Mouse (Mus musculus): Measurements from ENCODE around the gene Gpank1. TPM values are rescaled to one million over a fixed set of nuclear protein-coding genes. Genes with fewer than 3 reads are reported as not detected.

Gpank1 gene
- polyA plus RNA-seq, 1 experiment, result 25.3 TPM

GRCm38 (mm10) chr17:35141971-35142370, 20.7 kb downstream of the Gpank1 start:
- no peak overlapping the region for H3K4me3 ChIP-seq (ENCODE audit: low read depth, low read length)
- H3K36me3 ChIP-seq (ENCODE audit: control insufficient read depth, insufficient read depth, low read length), result peaks cover 83% of the 10 kb centered on the region
- H3K4me1 ChIP-seq (ENCODE audit: control insufficient read depth, insufficient read depth, insufficient read length, low read length), result 0 out of 2 replicates have a peak, but pooled peaks cover 2% of the 10 kb centered on the region
- H3K27ac ChIP-seq (ENCODE audit: insufficient read depth, low read depth, low read length), result no peak overlapping the region
- no peaks in the 10 kb centered on the region for H3K27me3 ChIP-seq (ENCODE audit: control insufficient read depth, insufficient read depth, low read length)
- TF ChIP-seq CTCF (IDR thresholded peaks at IDR 0.05; ENCODE audit: extremely low read depth, insufficient read length, insufficient replicate concordance, low read depth, low read length) (no peak), POLR2A (IDR thresholded peaks at IDR 0.05; ENCODE audit: low read depth, low read length) (no peak)
- WGBS, result 83% methylated on average over 6 of the region's 6 CpGs

GRCm38 (mm10) chr17:35146139-35146538, 24.9 kb downstream of the Gpank1 start:
- no peak overlapping the region for H3K27ac ChIP-seq (ENCODE audit: insufficient read depth, low read depth, low read length)
- no peaks in the 10 kb centered on the region for H3K27me3 ChIP-seq (ENCODE audit: control insufficient read depth, insufficient read depth, low read length)
- H3K4me1 ChIP-seq (ENCODE audit: control insufficient read depth, insufficient read depth, insufficient read length, low read length), result no peaks in the 10 kb centered on the region
- TF ChIP-seq CTCF (IDR thresholded peaks at IDR 0.05; ENCODE audit: extremely low read depth, insufficient read length, insufficient replicate concordance, low read depth, low read length), result no peak
- WGBS, result 80% methylated on average over 5 of the region's 5 CpGs
- H3K36me3 ChIP-seq (ENCODE audit: control insufficient read depth, insufficient read depth, low read length), result peaks cover 90% of the 10 kb centered on the region
- no peak overlapping the region for H3K4me3 ChIP-seq (ENCODE audit: low read depth, low read length)

GRCm38 (mm10) chr17:35147348-35147747, 26.1 kb downstream of the Gpank1 start:
- WGBS, result 54% methylated on average over 3 of the region's 3 CpGs
- H3K27me3 ChIP-seq (ENCODE audit: control insufficient read depth, insufficient read depth, low read length), result no peaks in the 10 kb centered on the region
- peaks cover 89% of the 10 kb centered on the region for H3K36me3 ChIP-seq (ENCODE audit: control insufficient read depth, insufficient read depth, low read length)

GRCm38 (mm10) chr17:35147922-35148639, 26.8 kb downstream of the Gpank1 start:
- no peak for TF ChIP-seq POLR2A (IDR thresholded peaks at IDR 0.05; ENCODE audit: low read depth, low read length)
- no peak for TF ChIP-seq CTCF (IDR thresholded peaks at IDR 0.05; ENCODE audit: extremely low read depth, insufficient read length, insufficient replicate concordance, low read depth, low read length)
- Histone ChIP-seq H3K27ac (ENCODE audit: insufficient read depth, low read depth, low read length) (no peak overlapping the region), H3K4me3 (ENCODE audit: low read depth, low read length) (no peak overlapping the region), H3K36me3 (ENCODE audit: control insufficient read depth, insufficient read depth, low read length) (peaks cover 89% of the 10 kb centered on the region), H3K27me3 (ENCODE audit: control insufficient read depth, insufficient read depth, low read length) (no peaks in the 10 kb centered on the region), H3K4me1 (ENCODE audit: control insufficient read depth, insufficient read depth, insufficient read length, low read length) (no peaks in the 10 kb centered on the region)
- 62% methylated on average over 5 of the region's 5 CpGs for WGBS

More at GRCm38 (mm10) chr17:35147348-35147747, 26.1 kb downstream of the Gpank1 start:
- Histone ChIP-seq H3K4me1 (ENCODE audit: control insufficient read depth, insufficient read depth, insufficient read length, low read length) (no peaks in the 10 kb centered on the region), H3K27ac (ENCODE audit: insufficient read depth, low read depth, low read length) (no peak overlapping the region), H3K4me3 (ENCODE audit: low read depth, low read length) (no peak overlapping the region)
- TF ChIP-seq CTCF (IDR thresholded peaks at IDR 0.05; ENCODE audit: extremely low read depth, insufficient read length, insufficient replicate concordance, low read depth, low read length) (no peak), POLR2A (IDR thresholded peaks at IDR 0.05; ENCODE audit: low read depth, low read length) (no peak)

- H3K4me1 ChIP-seq (ENCODE audit: control insufficient read depth, insufficient read depth, insufficient read length, low read length), result no peaks in the 10 kb centered on the region
- H3K4me3 ChIP-seq (ENCODE audit: low read depth, low read length), result no peak overlapping the region
- WGBS, result 76% methylated on average over 4 of the region's 4 CpGs
- no peak overlapping the region for H3K27ac ChIP-seq (ENCODE audit: insufficient read depth, low read depth, low read length)
- H3K27me3 ChIP-seq (ENCODE audit: control insufficient read depth, insufficient read depth, low read length), result no peaks in the 10 kb centered on the region
- peaks cover 91% of the 10 kb centered on the region for H3K36me3 ChIP-seq (ENCODE audit: control insufficient read depth, insufficient read depth, low read length)
- TF ChIP-seq CTCF (IDR thresholded peaks at IDR 0.05; ENCODE audit: extremely low read depth, insufficient read length, insufficient replicate concordance, low read depth, low read length) (no peak), POLR2A (IDR thresholded peaks at IDR 0.05; ENCODE audit: low read depth, low read length) (no peak)
Observed at GRCm38 (mm10) chr17:35152121-35152520, 30.9 kb downstream of the Gpank1 start.

- H3K27ac ChIP-seq (ENCODE audit: insufficient read depth, low read depth, low read length), result no peak overlapping the region
- H3K27me3 ChIP-seq (ENCODE audit: control insufficient read depth, insufficient read depth, low read length), result no peaks in the 10 kb centered on the region
- WGBS, result 88% methylated on average over 9 of the region's 9 CpGs
- TF ChIP-seq POLR2A (IDR thresholded peaks at IDR 0.05; ENCODE audit: low read depth, low read length), result no peak
- TF ChIP-seq CTCF (IDR thresholded peaks at IDR 0.05; ENCODE audit: extremely low read depth, insufficient read length, insufficient replicate concordance, low read depth, low read length), result no peak
- no peak overlapping the region for H3K4me3 ChIP-seq (ENCODE audit: low read depth, low read length)
- peaks cover 94% of the 10 kb centered on the region for H3K36me3 ChIP-seq (ENCODE audit: control insufficient read depth, insufficient read depth, low read length)
- H3K4me1 ChIP-seq (ENCODE audit: control insufficient read depth, insufficient read depth, insufficient read length, low read length), result no peaks in the 10 kb centered on the region
Observed at GRCm38 (mm10) chr17:35153077-35153476, 31.8 kb downstream of the Gpank1 start.

GRCm38 (mm10) chr17:35153931-35154330, 32.7 kb downstream of the Gpank1 start:
- H3K4me3 ChIP-seq (ENCODE audit: low read depth, low read length), result no peak overlapping the region
- H3K36me3 ChIP-seq (ENCODE audit: control insufficient read depth, insufficient read depth, low read length), result peaks cover 96% of the 10 kb centered on the region
- H3K27me3 ChIP-seq (ENCODE audit: control insufficient read depth, insufficient read depth, low read length), result no peaks in the 10 kb centered on the region
- no peak for TF ChIP-seq CTCF (IDR thresholded peaks at IDR 0.05; ENCODE audit: extremely low read depth, insufficient read length, insufficient replicate concordance, low read depth, low read length)
- TF ChIP-seq POLR2A (IDR thresholded peaks at IDR 0.05; ENCODE audit: low read depth, low read length), result no peak
- WGBS, result 79% methylated on average over 4 of the region's 4 CpGs
- no peak overlapping the region for H3K27ac ChIP-seq (ENCODE audit: insufficient read depth, low read depth, low read length)
- H3K4me1 ChIP-seq (ENCODE audit: control insufficient read depth, insufficient read depth, insufficient read length, low read length), result no peaks in the 10 kb centered on the region
